In genomic region chr10:84706543-84706942, GRCm38 (mm10) we compare ENCODE assay signal across 21 mouse cellular contexts. TPM values are rescaled to one million over a fixed set of nuclear protein-coding genes. Genes with fewer than 3 reads are reported as not detected.
DNase-seq lines count a peak whose midpoint lies in the region; ATAC-seq lines count a peak whose summit lies in the region.
"Had no signal": no experiment of that assay in that cellular context is flagged by ENCODE, and none has a peak within 500 bp of the region (broad histone marks: within the 10 kb centered on the region; RNA-seq: fewer than 3 reads in every experiment).

No protein-coding gene starts in this region.

- WGBS in heart, embryonic 11.5 days (ENCODE audit: insufficient replicate concordance): 59% methylated on average over 8 of the region's 8 CpGs
- 40% methylated on average over 8 of the region's 8 CpGs for WGBS in hindbrain, embryonic 12.5 days
- whole genome bisulfite sequencing in hindbrain, embryonic 11.5 days: 54% methylated on average over 8 of the region's 8 CpGs
- 43% methylated on average over 8 of the region's 8 CpGs for WGBS in midbrain, embryonic 10.5 days
- 23% methylated on average over 8 of the region's 8 CpGs for WGBS in midbrain, embryonic 16.5 days
- 41% methylated on average over 8 of the region's 8 CpGs for WGBS in forebrain, embryonic 11.5 days

- H3K9me3 ChIP-seq in heart, embryonic 11.5 days (replicated peaks; ENCODE audit: control insufficient read depth, low read length): no peaks in the 10 kb centered on the region
- no peaks in the 10 kb centered on the region for H3K9me3 ChIP-seq in hindbrain, embryonic 12.5 days (replicated peaks)
- no peaks in the 10 kb centered on the region for H3K9me3 ChIP-seq in hindbrain, embryonic 11.5 days (ENCODE audit: control insufficient read depth, low read length)
- no peaks in the 10 kb centered on the region for H3K9me3 ChIP-seq in midbrain, embryonic 10.5 days (replicated peaks)
- no peaks in the 10 kb centered on the region for H3K9me3 ChIP-seq in midbrain, embryonic 16.5 days (replicated peaks; ENCODE audit: control insufficient read depth, low read length, poor library complexity, severe bottlenecking)
- H3K9me3 ChIP-seq in forebrain, embryonic 11.5 days (ENCODE audit: control insufficient read depth, low read length): no peaks in the 10 kb centered on the region
- H3K9me3 ChIP-seq: hindbrain, embryonic 15.5 days; intestine, embryonic 15.5 days; liver, embryonic 15.5 days; megakaryocyte, embryonic 14.5 days; neural tube, embryonic 13.5 days had no signal

- no peak for ATAC-seq in heart, embryonic 11.5 days (replicated peaks; ENCODE audit: insufficient number of reproducible peaks, low FRiP score, low TSS enrichment)
- no peak for ATAC-seq in hindbrain, embryonic 12.5 days (ENCODE audit: low FRiP score)
- ATAC-seq in hindbrain, embryonic 11.5 days (ENCODE audit: low FRiP score): no peak
- no peak for ATAC-seq in midbrain, embryonic 16.5 days
- no peak for ATAC-seq in forebrain, embryonic 11.5 days (replicated peaks; ENCODE audit: low FRiP score)
- ATAC-seq: forebrain, embryonic 16.5 days had no signal

- H3K27ac ChIP-seq in heart, embryonic 11.5 days (ENCODE audit: low read depth, low read length): peak overlapping the region; percentile 64
- H3K27ac ChIP-seq in hindbrain, embryonic 12.5 days: 0 out of 2 replicates have a peak overlapping the region, but pooled peaks have one; percentile 3
- H3K27ac ChIP-seq in hindbrain, embryonic 11.5 days (ENCODE audit: low read depth, low read length): no peak overlapping the region
- H3K27ac ChIP-seq in midbrain, embryonic 10.5 days (replicated peaks): peak overlapping the region; percentile 73
- H3K27ac ChIP-seq in midbrain, embryonic 16.5 days (ENCODE audit: low read length): no peak overlapping the region
- no peak overlapping the region for H3K27ac ChIP-seq in forebrain, embryonic 11.5 days (ENCODE audit: low read depth, low read length)
- H3K27ac ChIP-seq: intestine, embryonic 15.5 days; left cerebral cortex, adult 2 months had no signal

- H3K4me1 ChIP-seq in heart, embryonic 11.5 days (ENCODE audit: control insufficient read depth, insufficient read depth, low read length): peaks cover 18% of the 10 kb centered on the region; the same call in 1 of the 2 replicates
- peaks cover 32% of the 10 kb centered on the region for H3K4me1 ChIP-seq in hindbrain, embryonic 12.5 days
- peaks cover 15% of the 10 kb centered on the region for H3K4me1 ChIP-seq in hindbrain, embryonic 11.5 days (replicated peaks; ENCODE audit: control insufficient read depth, insufficient read depth, low read length)
- H3K4me1 ChIP-seq in midbrain, embryonic 10.5 days: peaks cover 65% of the 10 kb centered on the region
- H3K4me1 ChIP-seq in midbrain, embryonic 16.5 days (ENCODE audit: control insufficient read depth, insufficient read depth, low read length): peaks cover 23% of the 10 kb centered on the region
- H3K4me1 ChIP-seq in forebrain, embryonic 11.5 days (replicated peaks; ENCODE audit: control insufficient read depth, insufficient read depth, low read length): peaks cover 14% of the 10 kb centered on the region; the same call in 1 of the 2 replicates
- H3K4me1 ChIP-seq: megakaryocyte, embryonic 14.5 days had no signal

- intact Hi-C loops in heart, postnatal 36 days (cut with DNase I): loop anchor here (10.0 kb wide), 1 partner anchor 192 kb away; no protein-coding TSS in a partner anchor

- H3K36me3 ChIP-seq in heart, embryonic 11.5 days (ENCODE audit: control insufficient read depth, insufficient read depth, low read length): 0 out of 2 replicates have a peak, but pooled peaks cover 2% of the 10 kb centered on the region
- 0 out of 2 replicates have a peak, but pooled peaks cover 2% of the 10 kb centered on the region for H3K36me3 ChIP-seq in hindbrain, embryonic 12.5 days
- H3K36me3 ChIP-seq in hindbrain, embryonic 11.5 days (ENCODE audit: control insufficient read depth, insufficient read depth, low read length): no peaks in the 10 kb centered on the region
- peaks cover 8% of the 10 kb centered on the region; the same call in 1 of the 2 replicates for H3K36me3 ChIP-seq in midbrain, embryonic 10.5 days
- peaks cover 5% of the 10 kb centered on the region; the same call in 1 of the 2 replicates for H3K36me3 ChIP-seq in midbrain, embryonic 16.5 days (ENCODE audit: control insufficient read depth, insufficient read depth, low read length)
- H3K36me3 ChIP-seq in forebrain, embryonic 11.5 days (ENCODE audit: control insufficient read depth, insufficient read depth, low read length): no peaks in the 10 kb centered on the region
- H3K36me3 ChIP-seq: hindbrain, embryonic 15.5 days; intestine, embryonic 15.5 days had no signal

- H3K27me3 ChIP-seq in heart, embryonic 11.5 days (ENCODE audit: control insufficient read depth, insufficient read depth, low read length): no peaks in the 10 kb centered on the region
- no peaks in the 10 kb centered on the region for H3K27me3 ChIP-seq in hindbrain, embryonic 12.5 days
- H3K27me3 ChIP-seq in hindbrain, embryonic 11.5 days (ENCODE audit: control insufficient read depth, insufficient read depth, low read length): no peaks in the 10 kb centered on the region
- peaks cover 16% of the 10 kb centered on the region for H3K27me3 ChIP-seq in midbrain, embryonic 10.5 days (ENCODE audit: low read depth, poor library complexity, severe bottlenecking)
- H3K27me3 ChIP-seq in midbrain, embryonic 16.5 days (ENCODE audit: control insufficient read depth, insufficient read depth, low read depth, low read length): peaks cover 5% of the 10 kb centered on the region; the same call in 1 of the 2 replicates
- H3K27me3 ChIP-seq in forebrain, embryonic 11.5 days (ENCODE audit: control insufficient read depth, insufficient read depth, low read length): peaks cover 10% of the 10 kb centered on the region
- H3K27me3 ChIP-seq: hindbrain, embryonic 15.5 days; intestine, embryonic 15.5 days; liver, embryonic 15.5 days; megakaryocyte, embryonic 14.5 days; neural tube, embryonic 13.5 days had no signal

- H3K4me3 ChIP-seq in heart, embryonic 11.5 days (ENCODE audit: low read depth, low read length): no peak overlapping the region
- H3K4me3 ChIP-seq in hindbrain, embryonic 12.5 days: no peak overlapping the region
- no peak overlapping the region for H3K4me3 ChIP-seq in hindbrain, embryonic 11.5 days (ENCODE audit: low read depth, low read length)
- no peak overlapping the region for H3K4me3 ChIP-seq in midbrain, embryonic 10.5 days
- no peak overlapping the region for H3K4me3 ChIP-seq in midbrain, embryonic 16.5 days (ENCODE audit: low read depth, low read length)
- H3K4me3 ChIP-seq in forebrain, embryonic 11.5 days (ENCODE audit: low read depth, low read length): no peak overlapping the region
- H3K4me3 ChIP-seq: hindbrain, embryonic 15.5 days; intestine, embryonic 15.5 days; left cerebral cortex, adult 2 months; liver, embryonic 15.5 days; megakaryocyte, embryonic 14.5 days; neural tube, embryonic 13.5 days had no signal

- no peak for DNase-seq in heart, postnatal 36 days
- DNase-seq in hindbrain, embryonic 11.5 days (ENCODE audit: low spot score): no peak
- no peak for DNase-seq in midbrain, embryonic 10.5 days (ENCODE audit: low spot score)
- DNase-seq in forebrain, embryonic 11.5 days (ENCODE audit: low spot score): no peak
- DNase-seq: adrenal gland, postnatal 25 days; cerebellum, adult 9-10 months; gastrocnemius, postnatal 10 days; kidney, adult 8-10 months; kidney, postnatal 10 days had no signal

- H3K4me2 ChIP-seq in heart, embryonic 11.5 days: no peak overlapping the region
- H3K4me2 ChIP-seq in hindbrain, embryonic 12.5 days (replicated peaks): no peak overlapping the region
- H3K4me2 ChIP-seq in hindbrain, embryonic 11.5 days (replicated peaks; ENCODE audit: low read depth, low read length): no peak overlapping the region
- no peak overlapping the region for H3K4me2 ChIP-seq in midbrain, embryonic 16.5 days (ENCODE audit: low read length)
- H3K4me2 ChIP-seq in forebrain, embryonic 11.5 days (ENCODE audit: low read depth, low read length, severe bottlenecking): no peak overlapping the region
- H3K4me2 ChIP-seq: hindbrain, embryonic 15.5 days; intestine, embryonic 15.5 days; liver, embryonic 15.5 days; neural tube, embryonic 13.5 days had no signal

- H3K9ac ChIP-seq in heart, embryonic 11.5 days (ENCODE audit: low read depth, low read length): no peak overlapping the region
- no peak overlapping the region for H3K9ac ChIP-seq in hindbrain, embryonic 12.5 days
- no peak overlapping the region for H3K9ac ChIP-seq in hindbrain, embryonic 11.5 days (ENCODE audit: low read depth, low read length)
- no peak overlapping the region for H3K9ac ChIP-seq in midbrain, embryonic 16.5 days (ENCODE audit: low read depth, low read length)
- H3K9ac ChIP-seq in forebrain, embryonic 11.5 days (ENCODE audit: low read length): no peak overlapping the region
- H3K9ac ChIP-seq: hindbrain, embryonic 15.5 days; intestine, embryonic 15.5 days; liver, embryonic 15.5 days; neural tube, embryonic 13.5 days had no signal

RNA-seq across cellular contexts. Expression of gene Rfx4, which starts 49.3 kb away (rescaled TPM):
- polyA plus RNA-seq in heart, embryonic 11.5 days (2014; fragmentation: Nextera tagmentation; extraction: Ambion mirVana): not detected in 2 replicates
- total RNA-seq in heart, postnatal 36 days (2021): under 1 TPM in 1 of 2 experiments, not detected in 1; 0.08 TPM
- polyA plus RNA-seq in hindbrain, embryonic 12.5 days (2016; fragmentation: Nextera tagmentation; extraction: Ambion mirVana): 40.9 and 49.2 TPM in 2 replicates
- polyA plus RNA-seq in hindbrain, embryonic 11.5 days (2014; fragmentation: Nextera tagmentation; extraction: Ambion mirVana): 65.9 and 66.5 TPM in 2 replicates
- polyA plus RNA-seq in midbrain, embryonic 10.5 days (2016; fragmentation: Nextera tagmentation; extraction: Ambion mirVana): 61.8 and 70.6 TPM in 2 replicates
- polyA plus RNA-seq in midbrain, embryonic 16.5 days (2015; fragmentation: Nextera tagmentation; extraction: Ambion mirVana): 12.6 and 13.9 TPM in 2 replicates
- polyA plus RNA-seq in forebrain, embryonic 11.5 days (2014; fragmentation: Nextera tagmentation; extraction: Ambion mirVana): 33.0 and 36.0 TPM in 2 replicates
- total RNA-seq: adrenal gland, postnatal 25 days; granulocyte monocyte progenitor cell, adult 5-6 weeks had no signal
- polyA plus RNA-seq: intestine, embryonic 15.5 days; liver, embryonic 15.5 days; spleen, adult 2 months had no signal

Comparison
In these comparisons a context has a peak if more than half of its experiments do, and no peak if none do; other contexts are left out.
1. H3K27ac ChIP-seq: peak in heart, embryonic 11.5 days (single experiment), hindbrain, embryonic 12.5 days (single experiment) and midbrain, embryonic 10.5 days (single experiment); none in hindbrain, embryonic 11.5 days (single experiment), midbrain, embryonic 16.5 days (single experiment) and forebrain, embryonic 11.5 days (single experiment).
2. RNA of gene Rfx4, which starts 49.3 kb away (polyA plus RNA-seq): 65.9 to 66.5 TPM in hindbrain, embryonic 11.5 days, 61.8 to 70.6 TPM in midbrain, embryonic 10.5 days, 40.9 to 49.2 TPM in hindbrain, embryonic 12.5 days, 33.0 to 36.0 TPM in forebrain, embryonic 11.5 days and 12.6 to 13.9 TPM in midbrain, embryonic 16.5 days; not detected in heart, embryonic 11.5 days; every median in the first group is over 10 times any median in the second.